Mouse (Mus musculus): ENCODE results near the gene Arid3a. TPM values are rescaled to one million over a fixed set of nuclear protein-coding genes. Genes with fewer than 3 reads are reported as not detected.

Arid3a gene
- total RNA-seq, 2 experiments from 2014 or later: 5.5 to 8.4 TPM

GRCm38 (mm10) chr10:79908167-79909091, 18.4 kb upstream of the Arid3a start, which contains the start of gene Med16:
TSS of gene Med16 (minus strand) at chr10:79908923.
- peak; percentile 94 to 97 for DNase-seq (ENCODE audit: low spot score in 2 of 2)

GRCm38 (mm10) chr10:79909092-79909922, 17.5 kb upstream of the Arid3a start:
- no peak for DNase-seq (ENCODE audit: low spot score in 2 of 2)

DNA sequence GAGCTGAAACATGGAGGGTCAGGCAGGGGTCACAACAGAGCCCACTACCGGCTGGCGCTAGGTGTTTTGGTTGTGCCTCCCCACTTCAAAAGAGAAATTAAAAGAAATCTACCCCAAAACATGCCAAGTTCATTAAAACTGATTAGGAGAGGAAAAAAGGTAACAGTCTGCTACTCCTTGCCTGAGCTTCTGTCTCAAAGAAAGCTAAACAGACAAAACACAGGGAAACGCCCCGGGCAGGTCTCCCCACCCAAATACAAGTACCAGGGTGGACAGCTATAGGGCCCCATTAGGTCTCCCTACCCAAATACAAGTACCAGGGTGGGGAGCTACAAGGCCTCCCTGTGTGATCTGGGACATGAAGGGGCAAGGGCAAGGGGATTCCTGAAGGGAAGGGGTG, 16.3 kb upstream of the Arid3a start, which contains the start of gene Gm26602:
Gene Gm26602 (plus strand): TSS at position 301 of the 400 bp plus-strand sequence.
- no peak for DNase-seq (ENCODE audit: low spot score in 2 of 2)

DNA sequence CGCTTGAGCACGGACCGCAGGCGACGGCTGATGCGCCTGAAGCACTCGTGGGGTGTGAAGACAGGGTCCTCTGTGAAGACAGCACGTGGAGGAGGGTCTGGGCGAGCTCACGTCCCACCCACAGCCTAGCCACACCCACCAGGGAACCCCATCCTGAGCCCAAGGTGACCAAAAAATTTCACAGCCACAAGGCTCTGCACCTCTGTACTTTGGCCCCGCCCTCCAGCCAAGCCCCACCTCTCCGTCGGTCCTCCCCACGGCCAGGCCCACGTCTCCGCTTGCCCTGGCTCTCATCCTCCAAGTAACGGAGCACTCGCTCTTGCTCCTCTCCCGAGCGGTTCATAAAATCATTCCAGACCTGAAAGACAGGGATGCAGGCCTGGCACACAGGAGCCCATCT, 14.4 kb upstream of the Arid3a start:
- no peak for DNase-seq (ENCODE audit: low spot score in 2 of 2)

- DNase-seq (ENCODE audit: low spot score in 2 of 2): no peak
These were observed 12.5 kb upstream of the Arid3a start for GRCm38 (mm10) chr10:79914131-79914947.

DNA sequence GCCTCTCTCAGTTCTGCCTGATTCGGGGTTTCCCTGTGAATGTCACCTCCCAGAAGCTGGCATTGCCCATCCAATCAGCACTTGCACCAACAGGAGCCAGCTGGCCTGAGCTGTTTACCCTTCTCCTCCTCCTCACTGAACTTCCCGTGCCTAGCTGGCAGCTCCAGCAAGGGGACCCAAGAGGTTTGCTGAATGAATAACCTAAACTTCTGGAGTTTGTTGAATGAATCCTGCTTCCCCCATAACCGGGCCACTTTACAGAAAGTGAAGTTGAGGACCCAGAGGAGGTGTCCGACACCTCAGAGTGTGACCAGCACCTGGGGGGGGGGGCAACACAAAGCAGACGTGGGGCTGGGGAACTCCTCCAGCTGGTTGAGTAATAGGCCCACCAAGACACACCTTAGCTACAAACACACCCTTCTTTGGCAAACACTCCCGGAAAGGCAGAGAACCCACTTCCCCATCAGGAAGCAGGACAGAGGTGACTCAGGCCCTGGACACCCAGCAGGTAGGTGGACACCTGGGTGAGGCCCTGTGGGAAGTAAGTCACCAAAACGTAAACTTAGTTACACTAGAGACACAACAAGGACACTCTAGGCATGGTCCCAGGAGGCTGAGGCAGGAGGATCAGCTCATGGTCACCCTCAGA, 11.8 kb upstream of the Arid3a start:
- no peak for DNase-seq (ENCODE audit: low spot score in 2 of 2)

GRCm38 (mm10) chr10:79916081-79916480, 10.8 kb upstream of the Arid3a start:
- no peak for DNase-seq (ENCODE audit: low spot score in 2 of 2)

- peak; percentile 85 to 88 for DNase-seq (ENCODE audit: low spot score in 2 of 2)
These were observed 9.9 kb upstream of the Arid3a start, which contains the start of gene Kiss1r for GRCm38 (mm10) chr10:79916808-79917531. TSS of gene Kiss1r (plus strand) at chr10:79916971.

DNA sequence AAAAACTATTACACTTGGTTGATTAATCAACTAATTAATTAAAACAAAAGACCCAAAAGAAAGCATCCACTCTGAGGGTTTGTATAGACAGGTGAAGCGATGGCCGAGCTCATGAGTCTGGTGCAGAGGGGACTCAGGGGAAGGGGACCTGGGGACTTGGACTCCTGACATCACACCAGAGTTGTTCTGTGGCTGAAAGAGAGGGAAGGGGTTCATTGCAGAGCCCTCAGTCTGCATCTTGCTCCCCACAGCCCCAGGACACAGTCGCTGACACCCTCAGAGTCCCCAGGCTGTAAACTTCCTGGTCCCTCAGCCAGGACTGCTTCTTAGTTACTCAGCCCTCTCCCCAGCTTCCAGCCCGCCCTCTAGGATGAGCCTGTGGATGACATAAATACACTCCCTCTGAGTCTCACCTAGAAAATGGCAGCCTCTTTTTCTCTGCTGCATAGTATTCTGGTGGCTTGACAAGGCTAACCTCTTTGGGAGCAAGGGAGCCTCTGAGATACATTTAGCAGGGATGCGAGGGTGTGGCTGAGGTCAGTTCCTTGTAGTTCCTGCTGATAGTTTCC, 9.2 kb upstream of the Arid3a start:
- no peak for DNase-seq (ENCODE audit: low spot score in 2 of 2)

DNA sequence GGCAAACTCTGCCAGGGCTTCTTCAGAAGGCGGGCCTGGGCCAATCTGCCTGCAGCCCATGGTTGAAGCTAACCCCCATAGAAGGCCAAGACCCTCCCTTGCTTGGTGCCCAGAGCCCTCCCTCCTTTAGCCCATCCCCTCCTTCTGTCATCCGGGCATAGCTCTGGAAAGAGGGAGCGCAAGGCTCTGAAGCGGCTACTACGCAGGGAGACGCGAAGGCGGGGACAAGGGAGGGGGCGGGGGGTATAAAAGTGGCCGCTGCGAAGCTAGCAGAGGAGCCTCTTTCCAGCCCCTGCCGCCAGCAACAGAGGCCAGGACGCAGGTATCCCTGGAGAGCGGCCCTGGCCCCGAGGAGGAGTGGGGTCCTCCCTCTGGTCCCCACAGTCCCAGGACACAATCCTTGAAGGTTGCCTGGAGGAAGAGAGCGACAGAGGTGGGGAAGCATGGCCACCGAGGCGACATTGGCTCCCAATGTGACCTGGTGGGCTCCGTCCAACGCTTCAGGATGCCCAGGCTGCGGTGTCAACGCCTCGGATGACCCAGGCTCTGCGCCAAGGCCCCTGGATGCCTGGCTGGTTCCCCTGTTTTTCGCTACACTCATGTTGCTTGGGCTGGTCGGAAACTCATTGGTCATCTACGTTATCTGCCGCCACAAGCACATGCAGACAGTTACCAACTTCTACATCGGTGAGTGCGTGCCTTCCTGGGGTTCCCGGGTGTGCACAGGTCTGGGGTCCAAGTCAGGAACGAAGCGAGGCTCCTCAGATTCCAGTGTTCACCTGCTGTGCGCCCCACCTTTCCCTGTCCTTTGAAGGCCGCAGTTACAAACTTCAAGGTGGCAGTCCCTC, 8.4 kb upstream of the Arid3a start:
- no peak for DNase-seq (ENCODE audit: low spot score in 2 of 2)

DNA sequence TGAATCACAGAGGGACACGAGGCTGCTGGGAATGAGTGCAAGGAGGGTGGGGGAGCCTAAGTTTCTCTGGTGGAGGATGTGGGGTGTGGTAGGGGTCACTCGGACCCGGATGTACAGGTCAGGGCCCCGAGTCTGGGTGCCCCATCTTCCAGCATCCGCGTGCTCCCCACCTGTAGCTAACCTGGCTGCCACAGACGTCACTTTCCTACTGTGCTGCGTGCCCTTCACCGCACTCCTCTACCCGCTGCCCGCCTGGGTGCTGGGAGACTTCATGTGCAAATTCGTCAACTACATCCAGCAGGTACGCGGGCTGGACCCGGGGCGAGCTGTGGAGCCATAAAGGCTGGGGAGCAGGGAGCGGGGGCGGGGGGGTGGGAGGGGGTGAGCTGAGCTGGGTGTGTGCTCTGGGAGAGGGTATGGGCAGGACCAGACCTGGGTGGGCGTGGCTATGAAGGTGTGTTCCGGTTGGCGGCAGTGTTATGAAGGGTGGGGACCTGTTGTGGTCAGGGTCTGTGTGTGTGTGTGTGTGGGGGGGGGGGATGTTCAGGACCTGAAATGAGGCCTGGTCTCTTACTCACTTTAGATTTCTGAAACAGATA, 7.5 kb upstream of the Arid3a start:
- DNase-seq (ENCODE audit: low spot score in 2 of 2): no peak

DNA sequence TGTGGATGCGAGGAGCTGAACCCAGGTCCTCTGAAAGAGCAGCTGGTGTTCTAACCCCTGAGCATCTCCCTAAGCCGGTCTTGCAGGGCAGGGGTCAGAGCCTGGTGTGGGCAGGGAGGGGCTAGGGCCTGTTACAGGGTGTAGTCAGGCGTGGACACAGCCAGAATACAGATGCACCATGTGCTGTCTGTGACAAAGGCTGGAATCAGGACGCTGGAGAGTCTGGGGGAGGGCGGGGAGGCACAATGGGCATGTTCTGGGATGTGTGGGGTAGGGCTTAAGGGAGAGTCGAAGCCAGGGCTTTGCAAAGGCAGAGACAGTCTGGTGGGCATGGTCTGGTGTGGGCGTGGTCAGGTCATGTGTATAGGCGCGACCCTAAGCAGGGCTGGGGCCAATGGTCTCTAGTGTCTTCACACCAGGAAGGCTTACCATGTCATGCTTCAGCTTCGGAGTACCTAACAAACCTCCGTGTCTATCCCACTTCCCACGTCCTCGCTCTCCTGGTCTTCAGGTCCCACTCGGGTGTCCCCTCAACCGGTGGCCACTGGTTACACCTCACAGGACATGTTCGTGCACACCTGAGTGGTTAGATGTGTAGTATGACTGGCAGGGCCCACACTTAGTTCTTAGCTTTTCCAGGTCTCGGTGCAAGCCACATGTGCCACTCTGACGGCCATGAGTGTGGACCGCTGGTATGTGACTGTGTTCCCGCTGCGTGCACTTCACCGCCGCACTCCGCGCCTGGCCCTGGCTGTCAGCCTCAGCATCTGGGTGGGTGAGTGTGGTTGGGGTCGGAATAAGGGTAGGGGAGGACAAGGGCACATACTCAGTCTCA, 6.6 kb upstream of the Arid3a start:
- DNase-seq (ENCODE audit: low spot score in 2 of 2): no peak

DNA sequence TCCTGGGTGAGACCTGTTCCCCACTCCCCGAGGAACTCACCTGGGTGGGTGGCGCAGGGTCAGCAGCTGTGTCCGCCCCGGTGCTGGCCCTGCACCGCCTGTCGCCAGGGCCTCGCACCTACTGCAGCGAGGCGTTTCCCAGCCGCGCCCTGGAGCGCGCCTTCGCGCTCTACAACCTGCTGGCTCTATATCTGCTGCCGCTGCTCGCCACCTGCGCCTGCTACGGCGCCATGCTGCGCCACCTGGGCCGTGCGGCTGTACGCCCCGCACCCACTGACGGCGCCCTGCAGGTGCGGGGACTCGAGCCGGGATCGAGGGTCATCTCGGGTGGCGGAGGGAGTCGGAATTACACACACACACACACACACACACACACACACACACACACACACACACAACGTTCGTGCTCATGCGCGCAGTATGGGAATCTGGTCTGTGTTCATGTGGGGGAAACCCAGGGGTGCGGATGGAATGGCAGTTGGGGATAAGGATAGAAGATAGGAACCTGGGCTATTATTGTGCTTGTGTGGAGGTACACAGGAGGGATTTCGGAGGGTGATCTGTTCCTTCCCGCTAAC, 5.8 kb upstream of the Arid3a start, which contains the start of gene R3hdm4:
Gene R3hdm4 (minus strand): TSS at position 251 of the 578 bp plus-strand sequence.
- no peak for DNase-seq (ENCODE audit: low spot score in 2 of 2)

DNA sequence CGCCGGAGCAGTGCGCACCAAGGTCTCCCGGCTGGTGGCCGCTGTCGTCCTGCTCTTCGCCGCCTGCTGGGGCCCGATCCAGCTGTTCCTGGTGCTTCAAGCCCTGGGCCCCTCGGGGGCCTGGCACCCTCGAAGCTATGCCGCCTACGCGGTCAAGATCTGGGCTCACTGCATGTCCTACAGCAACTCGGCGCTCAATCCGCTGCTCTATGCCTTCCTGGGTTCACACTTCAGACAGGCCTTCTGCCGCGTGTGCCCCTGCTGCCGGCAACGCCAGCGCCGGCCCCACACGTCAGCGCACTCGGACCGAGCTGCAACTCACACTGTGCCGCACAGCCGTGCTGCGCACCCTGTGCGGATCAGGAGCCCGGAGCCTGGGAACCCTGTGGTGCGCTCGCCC, 5.3 kb upstream of the Arid3a start:
- DNase-seq (ENCODE audit: low spot score in 2 of 2): no peak

DNA sequence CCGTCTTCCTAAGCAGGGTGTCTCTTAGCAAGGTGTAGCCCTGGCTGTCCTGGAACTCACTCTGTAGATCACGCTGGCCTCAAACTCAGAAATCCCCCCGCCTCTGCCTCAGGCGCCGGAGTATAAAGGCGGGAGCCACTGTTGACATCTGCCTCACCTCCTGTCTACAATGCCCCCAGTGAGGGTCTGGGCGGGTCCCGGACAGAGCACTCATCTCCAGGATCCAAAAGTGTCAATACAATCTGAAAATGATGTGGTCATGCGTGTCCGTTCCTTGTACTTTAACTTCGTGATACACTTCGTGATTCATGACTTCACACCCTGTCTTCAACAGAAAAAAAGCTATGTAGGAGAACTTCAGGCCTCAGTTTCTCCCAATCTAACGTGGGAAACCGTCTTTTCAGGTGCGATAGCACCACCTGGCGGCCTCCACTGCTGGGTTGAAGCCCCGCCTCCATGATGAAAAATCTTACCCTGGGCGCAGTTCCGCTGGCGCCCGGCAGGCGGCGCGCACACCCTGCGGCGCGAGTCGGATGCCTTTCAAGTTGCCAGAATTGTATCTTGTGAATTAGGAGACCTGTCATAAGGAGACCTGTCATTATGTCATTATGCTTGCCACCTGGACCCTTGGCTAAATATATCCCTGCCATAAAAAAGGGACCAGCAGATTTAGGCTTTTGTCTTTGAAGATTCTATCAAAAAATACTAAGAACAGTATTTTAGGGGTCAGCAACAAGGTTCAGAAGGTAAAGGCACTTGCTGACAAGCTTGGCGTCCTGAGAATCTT, 1.7 kb upstream of the Arid3a start:
- peak; percentile 98 for DNase-seq (ENCODE audit: low spot score in 2 of 2)
